Mouse (Mus musculus): ENCODE measurements around the gene Cemip. TPM values are rescaled to one million over a fixed set of nuclear protein-coding genes. Genes with fewer than 3 reads are reported as not detected.
"Not testable (repeated sequence)": the region's sequence is repeated elsewhere in the genome, so short reads cannot be mapped to it uniquely, and the experiment has no call there.

Gene Cemip
- total and polyA plus RNA-seq, 3 experiments, result under 0.01 TPM; not detected in 2

- H3K36me3 ChIP-seq (replicated peaks in 1 of 2; ENCODE audit: control insufficient read depth in 1 of 2, insufficient read depth in 1 of 2, low read length in 1 of 2), result peaks cover 0 to 51% of the 10 kb centered on the region in 2 experiments
- no peaks in the 10 kb centered on the region for H3K9me3 ChIP-seq (replicated peaks; ENCODE audit: low read length)
- DNase-seq (ENCODE audit: extremely low read depth), result no peak
- H3K9ac ChIP-seq (ENCODE audit: insufficient read depth, low read depth), result no peak overlapping the region
- in situ Hi-C loops (cut with MboI; ENCODE audit: low pct_ligation_motif_present, low pct_unique_long_range_greater_than_20kb, low sequenced_read_pairs) (no loop called here), dilution Hi-C loops (cut with MboI; ENCODE audit: extremely low pct_ligation_motif_present, extremely low pct_unique_long_range_greater_than_20kb, low sequenced_read_pairs) (no loop called here)
- H3K27ac ChIP-seq (ENCODE audit: insufficient read depth, low read depth), result no peak overlapping the region
- H3K4me3 ChIP-seq (replicated peaks in 1 of 3; ENCODE audit: low read depth in 2 of 3, low read length in 2 of 3, poor library complexity in 1 of 3), result no peak overlapping the region
- TF ChIP-seq TBP (conservative IDR thresholded peaks at IDR 0.05; ENCODE audit: low read depth, low read length), result no peak
- TF ChIP-seq HCFC1 (IDR thresholded peaks at IDR 0.05; ENCODE audit: low read depth, low read length), result no peak
- no peak overlapping the region for H3K4me2 ChIP-seq (ENCODE audit: insufficient read depth, low read depth, poor library complexity, severe bottlenecking)
- H3K27me3 ChIP-seq (replicated peaks), result no peaks in the 10 kb centered on the region
- H3K79me2 ChIP-seq (replicated peaks; ENCODE audit: control insufficient read depth, extremely low read depth, insufficient read depth, poor library complexity, severe bottlenecking), result peaks cover 40% of the 10 kb centered on the region
- peaks cover 0 to 72% of the 10 kb centered on the region in 2 experiments; a peak in 3 of 4 replicates for H3K4me1 ChIP-seq (ENCODE audit: control insufficient read depth in 1 of 2, insufficient read depth in 2 of 2)
Measured at GRCm38 (mm10) chr7:84125730-84126129, 39.4 kb upstream of the Cemip start.

- DNase-seq (ENCODE audit: extremely low read depth); in situ Hi-C loops (cut with MboI; ENCODE audit: low pct_ligation_motif_present, low pct_unique_long_range_greater_than_20kb, low sequenced_read_pairs); H3K27me3 ChIP-seq (replicated peaks); H3K4me3 ChIP-seq (replicated peaks in 1 of 3; ENCODE audit: low read depth in 2 of 3, low read length in 2 of 3, poor library complexity in 1 of 3); H3K9ac ChIP-seq (ENCODE audit: insufficient read depth, low read depth); H3K9me3 ChIP-seq (replicated peaks; ENCODE audit: low read length); H3K27ac ChIP-seq (ENCODE audit: insufficient read depth, low read depth); H3K4me2 ChIP-seq (ENCODE audit: insufficient read depth, low read depth, poor library complexity, severe bottlenecking); dilution Hi-C loops (cut with MboI; ENCODE audit: extremely low pct_ligation_motif_present, extremely low pct_unique_long_range_greater_than_20kb, low sequenced_read_pairs): not testable (repeated sequence)
- peaks cover 0 to 43% of the 10 kb centered on the region in 2 experiments for H3K36me3 ChIP-seq (replicated peaks in 1 of 2; ENCODE audit: control insufficient read depth in 1 of 2, insufficient read depth in 1 of 2, low read length in 1 of 2)
- H3K4me1 ChIP-seq (ENCODE audit: control insufficient read depth in 1 of 2, insufficient read depth in 2 of 2), result peaks cover 4 to 79% of the 10 kb centered on the region in 2 experiments
- H3K79me2 ChIP-seq (replicated peaks; ENCODE audit: control insufficient read depth, extremely low read depth, insufficient read depth, poor library complexity, severe bottlenecking), result peaks cover 30% of the 10 kb centered on the region
Measured at GRCm38 (mm10) chr7:84123651-84124050, 37.3 kb upstream of the Cemip start.

GRCm38 (mm10) chr7:84121778-84122177 lies 35.5 kb upstream of the Cemip start:
- H3K4me1 ChIP-seq (ENCODE audit: control insufficient read depth in 1 of 2, insufficient read depth in 2 of 2), result peaks cover 7 to 85% of the 10 kb centered on the region in 2 experiments
- no peaks in the 10 kb centered on the region for H3K9me3 ChIP-seq (replicated peaks; ENCODE audit: low read length)
- no peak overlapping the region for H3K4me3 ChIP-seq (replicated peaks in 1 of 3; ENCODE audit: low read depth in 2 of 3, low read length in 2 of 3, poor library complexity in 1 of 3)
- in situ Hi-C loops (cut with MboI; ENCODE audit: low pct_ligation_motif_present, low pct_unique_long_range_greater_than_20kb, low sequenced_read_pairs) (no loop called here), dilution Hi-C loops (cut with MboI; ENCODE audit: extremely low pct_ligation_motif_present, extremely low pct_unique_long_range_greater_than_20kb, low sequenced_read_pairs) (no loop called here)
- no peak for TF ChIP-seq PAX5 (IDR thresholded peaks at IDR 0.05; ENCODE audit: low read length)
- TF ChIP-seq ETS1 (conservative IDR thresholded peaks at IDR 0.05; ENCODE audit: low read depth, low read length), result no peak
- no peak for TF ChIP-seq BHLHE40 (IDR thresholded peaks at IDR 0.05; ENCODE audit: low read depth, low read length)
- no peak for TF ChIP-seq MAFK (IDR thresholded peaks at IDR 0.05; ENCODE audit: insufficient replicate concordance, low read length)
- TF ChIP-seq SMC3 (IDR thresholded peaks at IDR 0.05; ENCODE audit: low read depth, low read length), result no peak
- no peak for TF ChIP-seq ZKSCAN1 (IDR thresholded peaks at IDR 0.05; ENCODE audit: borderline replicate concordance, low read depth, low read length)
- no peak for TF ChIP-seq NRF1 (IDR thresholded peaks at IDR 0.05; ENCODE audit: low read depth, low read length)
- no peak for TF ChIP-seq TCF12 (IDR thresholded peaks at IDR 0.05; ENCODE audit: low read depth, low read length)
- H3K36me3 ChIP-seq (replicated peaks in 1 of 2; ENCODE audit: control insufficient read depth in 1 of 2, insufficient read depth in 1 of 2, low read length in 1 of 2), result peaks cover 0 to 45% of the 10 kb centered on the region in 2 experiments
- peaks cover 22% of the 10 kb centered on the region for H3K79me2 ChIP-seq (replicated peaks; ENCODE audit: control insufficient read depth, extremely low read depth, insufficient read depth, poor library complexity, severe bottlenecking)
- H3K4me2 ChIP-seq (ENCODE audit: insufficient read depth, low read depth, poor library complexity, severe bottlenecking), result no peak overlapping the region
- H3K9ac ChIP-seq (ENCODE audit: insufficient read depth, low read depth), result no peak overlapping the region
- no peak for DNase-seq (ENCODE audit: extremely low read depth)
- H3K27ac ChIP-seq (ENCODE audit: insufficient read depth, low read depth), result no peak overlapping the region
- H3K27me3 ChIP-seq (replicated peaks), result no peaks in the 10 kb centered on the region

Data from CH12.LX (cell line).